Mouse (Mus musculus) midbrain, embryonic 10.5 days (tissue): ENCODE results near the gene Ksr1. TPM values are rescaled to one million over a fixed set of nuclear protein-coding genes. Genes with fewer than 3 reads are reported as not detected.

ENCODE experiments used
- DNase-seq: peaks from one replicate; pipeline ENCODE4 v3.0.0-alpha.2; 2017; ENCODE audit warnings: low spot score
- H3K27ac ChIP-seq: fragments of 300-500 bp; sonication (generic); replicated peaks from 2 replicates; pipeline ENCODE4 v1.5.1; 2016; ENCODE audit warnings: mild to moderate bottlenecking
- H3K27me3 ChIP-seq: fragments of 300-500 bp; sonication (generic); 2 replicates; pipeline ENCODE4 v1.6.1; 2016; ENCODE audit warnings: low read depth, mild to moderate bottlenecking; ENCODE audit not compliant: poor library complexity, severe bottlenecking
- H3K36me3 ChIP-seq: fragments of 300-500 bp; sonication (generic); 2 replicates; pipeline ENCODE4 v1.6.1; 2016; ENCODE audit warnings: mild to moderate bottlenecking, moderate library complexity
- H3K4me1 ChIP-seq: fragments of 300-500 bp; sonication (generic); 2 replicates; pipeline ENCODE4 v1.6.1; 2016
- H3K4me3 ChIP-seq: fragments of 300-500 bp; sonication (generic); 2 replicates; pipeline ENCODE4 v1.5.1; 2016; ENCODE audit warnings: mild to moderate bottlenecking, moderate library complexity
- H3K9me3 ChIP-seq: fragments of 300-500 bp; sonication (generic); replicated peaks from 2 replicates; pipeline ENCODE4 v1.6.1; 2016; ENCODE audit warnings: mild to moderate bottlenecking
- WGBS: fragments of 180-500 bp; shearing (Covaris S2); methylation state at CpG from one replicate; pipeline ENCODE4 v1.1.7; 2016; 5-methylcytosine and 5-hydroxymethylcytosine counted together
- polyA plus RNA-seq: library from polyadenylated mRNA; unstranded; fragments of >200 nt; fragmentation: Nextera tagmentation; extraction: Ambion mirVana; gene quantifications from 2 replicates; pipeline ENCODE4 v1.2.1, GENCODE M21; 2016

The Ksr1 gene
- polyA plus RNA-seq, 1 experiment from 2014 or later = 1.7 TPM

GRCm38 (mm10) chr11:79080965-79081891 lies 65.0 kb downstream of the Ksr1 start:
- Histone ChIP-seq H3K27me3 (no peaks in the 10 kb centered on the region), H3K4me3 (no peak overlapping the region), H3K9me3 (no peaks in the 10 kb centered on the region), H3K4me1 (peaks cover 19% of the 10 kb centered on the region), H3K36me3 (no peaks in the 10 kb centered on the region), H3K27ac (no peak overlapping the region)
- WGBS = 77% methylated on average over 16 of the region's 16 CpGs
- no peak for DNase-seq

GRCm38 (mm10) chr11:79080081-79080480 lies 66.1 kb downstream of the Ksr1 start:
- 94% methylated on average over 6 of the region's 6 CpGs for whole genome bisulfite sequencing
- Histone ChIP-seq H3K27ac (no peak overlapping the region), H3K9me3 (no peaks in the 10 kb centered on the region), H3K4me1 (peaks cover 20% of the 10 kb centered on the region), H3K36me3 (no peaks in the 10 kb centered on the region), H3K4me3 (no peak overlapping the region), H3K27me3 (no peaks in the 10 kb centered on the region)
- DNase-seq = no peak

GRCm38 (mm10) chr11:79076484-79076883 lies 69.7 kb downstream of the Ksr1 start:
- Histone ChIP-seq H3K4me1 (peaks cover 15% of the 10 kb centered on the region), H3K9me3 (no peaks in the 10 kb centered on the region), H3K27me3 (no peaks in the 10 kb centered on the region), H3K27ac (0 out of 2 replicates have a peak overlapping the region, but pooled peaks have one; percentile 14), H3K36me3 (no peaks in the 10 kb centered on the region), H3K4me3 (no peak overlapping the region)
- no peak for DNase-seq
- WGBS = 88% methylated on average over 12 of the region's 12 CpGs

GRCm38 (mm10) chr11:79075044-79075443 lies 71.2 kb downstream of the Ksr1 start:
- H3K36me3 ChIP-seq = no peaks in the 10 kb centered on the region
- H3K4me1 ChIP-seq = peaks cover 20% of the 10 kb centered on the region
- no peak overlapping the region for H3K27ac ChIP-seq
- H3K4me3 ChIP-seq = no peak overlapping the region
- H3K27me3 ChIP-seq = no peaks in the 10 kb centered on the region
- WGBS = 61% methylated on average over 3 of the region's 3 CpGs
- no peaks in the 10 kb centered on the region for H3K9me3 ChIP-seq
- no peak for DNase-seq

GRCm38 (mm10) chr11:79074611-79075010 lies 71.6 kb downstream of the Ksr1 start:
- DNase-seq = no peak
- Histone ChIP-seq H3K4me1 (peaks cover 24% of the 10 kb centered on the region), H3K36me3 (no peaks in the 10 kb centered on the region), H3K4me3 (no peak overlapping the region), H3K27me3 (no peaks in the 10 kb centered on the region), H3K27ac (no peak overlapping the region), H3K9me3 (no peaks in the 10 kb centered on the region)
- 93% methylated on average over 3 of the region's 3 CpGs for WGBS

GRCm38 (mm10) chr11:79073583-79073982 lies 72.6 kb downstream of the Ksr1 start:
- Histone ChIP-seq H3K27ac (no peak overlapping the region; the same call in 1 of the 2 replicates), H3K36me3 (no peaks in the 10 kb centered on the region), H3K4me3 (no peak overlapping the region), H3K27me3 (no peaks in the 10 kb centered on the region), H3K4me1 (peaks cover 31% of the 10 kb centered on the region), H3K9me3 (no peaks in the 10 kb centered on the region)
- WGBS = 94% methylated on average over 4 of the region's 4 CpGs
- no peak for DNase-seq

- DNase-seq = no peak
- Histone ChIP-seq H3K4me3 (no peak overlapping the region), H3K27ac (peak overlapping the region; percentile 67; the same call in 1 of the 2 replicates), H3K27me3 (no peaks in the 10 kb centered on the region), H3K4me1 (peaks cover 31% of the 10 kb centered on the region), H3K36me3 (no peaks in the 10 kb centered on the region), H3K9me3 (no peaks in the 10 kb centered on the region)
- WGBS = 93% methylated on average over 8 of the region's 8 CpGs
Observed at GRCm38 (mm10) chr11:79072108-79072507, 74.1 kb downstream of the Ksr1 start.

GRCm38 (mm10) chr11:79071082-79071972 lies 74.9 kb downstream of the Ksr1 start:
- Histone ChIP-seq H3K4me1 (peaks cover 31% of the 10 kb centered on the region), H3K27ac (peak overlapping the region; percentile 67), H3K9me3 (no peaks in the 10 kb centered on the region), H3K4me3 (no peak overlapping the region), H3K27me3 (no peaks in the 10 kb centered on the region), H3K36me3 (no peaks in the 10 kb centered on the region)
- 81% methylated on average over 7 of the region's 7 CpGs for WGBS
- no peak for DNase-seq

- Histone ChIP-seq H3K27me3 (no peaks in the 10 kb centered on the region), H3K27ac (peak overlapping the region; percentile 67), H3K36me3 (no peaks in the 10 kb centered on the region), H3K9me3 (no peaks in the 10 kb centered on the region), H3K4me1 (peaks cover 23% of the 10 kb centered on the region), H3K4me3 (no peak overlapping the region)
- WGBS = 68% methylated on average over 10 of the region's 10 CpGs
- DNase-seq = no peak
Observed at GRCm38 (mm10) chr11:79069453-79070153, 76.6 kb downstream of the Ksr1 start.

GRCm38 (mm10) chr11:79067172-79067571 lies 79.0 kb downstream of the Ksr1 start:
- no peak for DNase-seq
- Histone ChIP-seq H3K27ac (no peak overlapping the region), H3K9me3 (no peaks in the 10 kb centered on the region), H3K36me3 (no peaks in the 10 kb centered on the region), H3K4me1 (peaks cover 28% of the 10 kb centered on the region), H3K27me3 (no peaks in the 10 kb centered on the region), H3K4me3 (no peak overlapping the region)
- 88% methylated on average over 4 of the region's 4 CpGs for WGBS

GRCm38 (mm10) chr11:79066191-79066530 lies 80.0 kb downstream of the Ksr1 start:
- Histone ChIP-seq H3K4me1 (peaks cover 29% of the 10 kb centered on the region), H3K9me3 (no peaks in the 10 kb centered on the region), H3K27me3 (no peaks in the 10 kb centered on the region), H3K27ac (no peak overlapping the region), H3K4me3 (no peak overlapping the region), H3K36me3 (no peaks in the 10 kb centered on the region)
- DNase-seq = no peak
- WGBS = 96% methylated on average over 2 of the region's 2 CpGs

- 84% methylated on average over 11 of the region's 11 CpGs for WGBS
- Histone ChIP-seq H3K4me1 (peaks cover 29% of the 10 kb centered on the region), H3K27me3 (no peaks in the 10 kb centered on the region), H3K27ac (0 out of 2 replicates have a peak overlapping the region, but pooled peaks have one; percentile 46), H3K36me3 (no peaks in the 10 kb centered on the region), H3K9me3 (no peaks in the 10 kb centered on the region), H3K4me3 (no peak overlapping the region)
- no peak for DNase-seq
Observed at GRCm38 (mm10) chr11:79065463-79066190, 80.6 kb downstream of the Ksr1 start.
